Mouse (Mus musculus): ENCODE results near the gene 4930544D05Rik.

Gene 4930544D05Rik

DNA sequence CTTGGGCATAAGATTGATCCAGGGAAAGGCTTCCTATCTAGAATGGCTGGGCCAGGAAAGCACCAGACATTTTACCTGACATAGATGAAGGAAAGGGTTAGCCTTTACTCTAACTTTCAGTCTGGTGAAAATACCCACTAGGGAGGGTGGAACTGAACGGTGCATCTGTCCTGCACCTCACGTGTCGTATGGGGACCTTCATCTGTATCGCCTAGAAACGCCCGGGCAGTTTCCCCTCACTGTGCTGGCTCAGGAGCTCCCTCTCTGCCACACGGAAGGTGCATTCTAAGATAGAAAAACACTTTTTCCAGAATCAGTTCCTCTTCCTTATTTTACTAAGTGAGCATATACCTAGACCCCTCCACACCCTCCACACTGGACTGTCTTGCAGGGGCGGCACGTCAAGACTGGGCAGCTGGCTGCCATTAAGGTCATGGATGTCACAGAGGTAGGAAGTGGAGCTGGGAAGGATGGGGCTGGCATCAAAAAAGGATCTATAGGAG is 17.1 kb upstream of the 4930544D05Rik start:
- in situ Hi-C loops (cut with MboI, MseI), result no loop called here

DNA sequence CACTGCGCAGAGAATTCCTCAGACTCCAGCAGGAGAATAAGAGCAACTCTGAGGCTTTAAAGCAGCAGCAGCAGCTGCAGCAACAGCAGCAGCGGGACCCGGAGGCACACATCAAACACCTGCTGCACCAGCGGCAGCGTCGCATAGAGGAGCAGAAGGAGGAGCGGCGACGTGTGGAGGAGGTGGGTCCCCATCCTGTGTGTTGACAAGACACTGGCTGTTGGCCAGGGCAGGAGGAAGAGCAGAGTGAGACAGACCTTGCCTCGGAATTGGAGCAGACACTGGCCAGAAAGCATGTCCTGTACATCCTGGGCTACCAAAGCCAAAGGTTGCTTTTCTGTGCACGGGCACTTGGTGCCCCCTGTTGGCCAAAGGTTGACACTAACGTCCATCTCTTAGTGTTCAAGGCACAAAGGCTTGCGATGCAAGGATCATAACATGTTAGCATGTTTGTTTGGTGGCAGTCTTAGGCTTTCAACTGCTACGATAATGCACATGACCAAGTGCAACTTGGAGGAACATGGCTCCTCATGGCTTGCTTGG is 10.6 kb upstream of the 4930544D05Rik start:
- in situ Hi-C loops (cut with MboI, MseI), result loop anchor here (10.0 kb wide), 1 partner anchor 170 kb away; the partner anchor contains the start of gene Arrb2

DNA sequence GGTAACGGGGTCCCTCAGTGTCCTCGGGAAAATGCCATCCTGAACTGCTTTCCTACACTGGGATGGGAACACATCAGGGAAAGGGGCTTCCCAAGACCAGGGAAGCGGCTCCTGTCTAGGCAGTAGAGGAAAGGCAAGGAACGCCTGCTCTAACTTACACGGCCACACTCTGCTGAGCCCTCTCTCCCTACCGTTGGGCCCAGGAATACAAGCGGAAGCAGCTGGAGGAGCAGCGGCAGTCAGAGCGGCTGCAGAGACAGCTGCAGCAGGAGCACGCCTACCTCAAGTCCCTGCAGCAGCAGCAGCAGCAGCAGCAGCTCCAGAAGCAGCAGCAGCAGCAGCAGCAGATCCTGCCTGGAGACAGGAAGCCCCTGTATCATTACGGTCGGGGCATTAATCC is 8.9 kb upstream of the 4930544D05Rik start:
- in situ Hi-C loops (cut with MboI, MseI), result loop anchor here (10.0 kb wide), 1 partner anchor 172 kb away; the partner anchor contains the start of gene Arrb2

DNA sequence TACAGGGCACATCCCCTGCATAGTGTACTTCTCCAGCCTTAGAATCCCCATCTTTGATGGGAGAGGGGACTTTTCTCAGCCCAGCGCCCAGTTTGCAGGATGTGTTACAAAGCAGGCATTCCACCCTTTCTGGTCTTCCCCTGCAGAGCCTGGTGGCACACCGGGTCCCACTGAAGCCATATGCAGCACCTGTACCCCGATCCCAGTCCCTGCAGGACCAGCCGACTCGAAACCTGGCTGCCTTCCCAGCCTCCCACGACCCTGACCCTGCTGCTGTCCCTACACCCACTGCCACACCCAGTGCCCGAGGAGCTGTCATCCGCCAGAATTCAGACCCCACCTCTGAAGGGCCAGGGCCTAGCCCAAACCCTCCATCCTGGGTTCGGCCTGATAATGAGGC is 8.0 kb upstream of the 4930544D05Rik start:
- in situ Hi-C loops (cut with MboI, MseI), result loop anchor here (10.0 kb wide), 1 partner anchor 173 kb away; the partner anchor contains the start of gene Arrb2

DNA sequence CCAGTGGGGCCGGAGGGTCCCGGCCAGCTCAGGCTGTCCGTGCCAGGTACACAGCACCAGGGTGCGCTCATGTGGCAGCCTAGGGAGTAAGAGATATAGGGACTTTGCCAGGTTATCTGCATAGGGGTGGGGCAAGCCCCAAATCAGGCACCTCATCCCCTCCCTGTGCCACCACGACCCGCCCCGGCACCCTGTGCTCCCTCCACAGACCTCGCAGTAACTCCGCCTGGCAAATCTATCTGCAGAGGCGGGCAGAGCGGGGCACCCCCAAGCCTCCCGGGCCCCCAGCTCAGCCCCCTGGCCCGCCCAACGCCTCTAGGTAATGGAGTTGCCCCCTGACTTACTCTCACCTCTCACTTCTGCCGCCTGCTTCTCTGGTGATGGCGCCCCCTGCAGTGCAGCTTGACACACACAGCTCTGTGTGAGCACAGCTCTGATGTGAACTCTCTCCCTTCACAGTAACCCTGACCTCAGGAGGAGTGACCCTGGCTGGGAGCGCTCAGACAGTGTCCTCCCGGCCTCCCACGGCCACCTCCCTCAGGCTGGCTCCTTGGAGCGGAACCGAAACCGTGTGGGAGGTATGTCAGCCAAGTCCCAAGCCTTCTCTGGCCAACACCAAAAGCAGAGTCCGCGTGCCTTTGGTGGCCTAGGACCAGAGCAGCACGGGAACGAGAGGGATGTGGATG is 7.1 kb upstream of the 4930544D05Rik start:
- in situ Hi-C loops (cut with MboI, MseI), result loop anchor here (10.0 kb wide), 1 partner anchor 174 kb away; the partner anchor contains the start of gene Arrb2

DNA sequence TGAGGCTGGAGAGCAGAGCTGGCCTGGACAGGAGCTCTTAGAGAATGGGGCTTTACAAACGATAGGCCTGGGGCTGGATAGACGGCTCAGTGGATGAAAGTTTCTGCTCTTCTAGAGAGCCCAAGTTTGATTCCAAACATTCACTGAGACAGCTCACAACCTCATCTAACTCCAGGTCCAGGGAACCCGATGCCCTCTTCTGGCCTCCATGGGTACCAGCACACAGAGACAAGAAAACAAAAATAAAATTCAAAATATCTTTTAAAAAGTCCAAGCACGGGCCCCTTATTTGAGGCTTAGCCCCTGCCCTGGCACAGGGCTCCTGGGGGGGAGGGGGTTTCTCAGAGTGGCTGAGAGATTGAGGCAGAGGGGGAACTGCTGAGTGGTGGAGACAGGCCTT is 4.9 kb upstream of the 4930544D05Rik start:
- in situ Hi-C loops (cut with MboI, MseI), result loop anchor here (5.0 to 10.0 kb wide), 2 partner anchors 86 to 198 kb away; partner anchors contain the start of genes Pelp1 and Psmb6

DNA sequence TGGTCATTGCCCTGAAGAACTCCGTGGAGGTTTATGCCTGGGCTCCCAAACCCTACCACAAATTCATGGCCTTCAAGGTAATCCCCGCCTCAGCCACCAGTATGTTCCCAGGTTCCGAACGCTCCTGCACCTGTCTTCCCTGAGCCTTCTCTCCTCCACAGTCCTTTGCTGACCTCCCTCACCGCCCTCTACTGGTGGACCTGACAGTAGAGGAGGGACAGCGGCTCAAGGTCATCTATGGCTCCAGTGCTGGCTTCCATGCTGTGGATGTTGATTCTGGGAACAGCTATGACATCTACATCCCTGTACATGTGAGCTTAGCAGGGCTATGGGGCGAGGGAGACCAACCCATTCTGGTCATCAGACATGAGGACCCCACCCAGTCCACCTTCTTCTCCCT is 3.1 kb upstream of the 4930544D05Rik start:
- in situ Hi-C loops (cut with MboI, MseI), result loop anchor here (5.0 to 10.0 kb wide), 2 partner anchors 88 to 200 kb away; partner anchors contain the start of genes Pelp1 and Psmb6

DNA sequence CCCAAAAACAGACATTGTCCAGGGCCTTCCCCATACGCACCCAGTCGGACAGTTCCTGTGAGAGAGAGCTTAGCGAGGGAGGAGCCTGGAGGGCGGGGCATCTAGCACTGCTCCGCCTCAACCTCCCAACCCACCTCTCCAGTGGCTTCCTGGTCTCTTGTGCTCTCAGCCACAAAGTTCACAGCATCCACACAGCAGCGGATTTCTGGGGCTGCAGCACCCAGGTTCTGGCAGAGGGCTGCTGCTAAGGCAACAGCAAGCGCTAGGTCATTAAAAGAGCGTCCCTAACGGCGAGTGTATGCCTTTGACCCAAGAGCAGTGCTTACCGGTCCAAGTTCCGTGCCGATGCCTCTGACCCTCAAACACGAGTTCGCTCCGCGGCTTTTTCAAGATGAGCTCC is 574 bp upstream of the 4930544D05Rik start:
- in situ Hi-C loops (cut with MboI, MseI), result loop anchor here (10.0 kb wide), 1 partner anchor 90 kb away; the partner anchor contains the start of gene Psmb6

DNA sequence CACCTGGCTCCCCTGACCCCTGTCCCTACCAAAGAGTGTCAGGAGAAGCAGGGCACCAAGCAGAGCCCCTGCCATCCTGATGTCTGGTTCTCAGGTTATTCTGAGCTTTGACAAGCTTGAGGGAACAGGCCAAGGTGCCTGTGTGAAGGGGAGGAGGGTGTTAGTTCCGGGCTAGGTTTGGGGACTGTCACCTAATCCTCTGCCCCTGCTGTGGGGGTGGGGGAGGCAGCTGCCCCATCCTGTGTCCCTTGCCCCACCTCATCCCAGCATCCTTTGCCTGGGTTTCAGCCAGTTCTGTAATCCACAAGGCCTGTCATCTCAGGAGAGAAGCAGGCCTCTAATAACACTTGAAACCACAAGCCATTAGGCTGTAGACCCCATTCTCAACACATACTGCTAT is 3.5 kb downstream of the 4930544D05Rik start, which contains the start of gene Chrne:
Gene Chrne, minus strand, starts transcription at position 116 of the 400 bp plus-strand sequence.
- in situ Hi-C loops (cut with MboI, MseI), result loop anchor here (10.0 kb wide), 1 partner anchor 94 kb away; the partner anchor contains the start of gene Psmb6

DNA sequence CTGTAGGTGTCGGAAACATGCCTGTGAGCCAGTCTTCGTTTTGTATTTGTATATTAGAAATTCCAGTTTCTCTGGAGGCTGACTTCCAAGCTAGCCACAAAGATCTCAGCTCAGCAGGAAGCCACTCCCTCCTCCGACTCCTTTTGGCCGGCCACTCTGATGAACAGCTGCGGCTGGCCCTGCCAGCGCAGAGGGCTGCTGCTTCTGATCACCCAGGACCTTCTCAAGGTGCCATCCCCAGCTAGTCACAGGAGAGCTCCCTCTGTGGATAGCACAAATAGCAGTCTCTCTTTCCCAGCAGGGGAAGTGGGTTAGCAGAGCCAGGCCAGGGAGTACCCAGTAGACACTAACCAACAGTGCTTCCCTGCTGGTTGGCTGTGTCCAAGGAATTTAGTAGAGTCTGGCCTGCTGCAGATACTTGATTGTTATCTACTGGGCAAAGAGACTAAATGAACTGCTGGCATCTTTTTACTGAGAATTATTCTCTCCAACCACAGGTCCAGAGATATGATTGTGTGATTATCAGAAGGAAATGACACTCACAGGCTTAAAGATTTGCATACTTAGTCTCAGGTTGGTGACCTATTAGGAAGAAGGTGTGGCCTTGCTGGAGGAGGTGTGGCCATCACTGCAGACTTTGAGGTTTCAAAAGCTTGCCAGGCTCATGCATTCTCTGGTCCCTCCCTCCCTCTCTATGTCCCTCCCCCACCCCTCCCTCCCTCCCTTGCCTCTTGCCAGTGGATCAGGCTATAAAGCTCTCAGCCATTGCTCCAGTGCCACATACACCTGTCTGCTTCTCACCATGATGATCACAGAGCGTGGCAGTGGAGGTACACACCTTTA is 6.5 kb downstream of the 4930544D05Rik start:
- in situ Hi-C loops (cut with MboI, MseI), result no loop called here

DNA sequence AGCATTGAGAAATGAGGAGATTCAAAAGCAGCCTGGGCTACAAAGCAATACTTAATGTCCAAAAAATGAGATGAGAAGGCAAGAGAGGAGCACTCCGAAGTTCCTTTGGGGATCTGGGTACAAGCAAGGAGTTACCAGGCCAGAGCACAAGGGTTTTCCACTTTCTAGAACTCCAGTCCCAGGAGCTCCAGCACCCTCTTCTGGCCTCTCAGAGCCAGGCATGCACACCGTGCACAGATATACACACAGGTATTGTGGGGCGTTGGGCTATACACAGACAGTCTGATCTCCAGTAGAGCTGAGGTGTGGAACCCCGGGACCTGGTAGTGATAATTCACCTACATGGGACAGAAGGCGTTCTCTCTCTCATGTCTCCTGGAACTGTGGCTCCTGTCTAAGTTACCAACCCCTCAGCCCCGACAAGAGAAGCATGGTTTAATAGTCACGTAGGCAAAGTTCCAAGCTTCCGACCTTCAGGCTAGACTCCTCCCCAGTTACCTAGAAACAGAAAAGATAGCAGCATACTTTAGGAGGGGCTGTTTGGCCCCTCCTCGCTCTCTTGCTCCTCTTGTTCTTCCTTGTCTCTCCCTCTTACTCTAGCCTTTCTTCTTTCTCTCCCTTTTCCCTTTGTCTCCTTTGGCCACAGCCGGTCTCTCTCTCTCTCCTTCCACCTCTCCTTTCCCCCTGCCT is 7.5 kb downstream of the 4930544D05Rik start:
- in situ Hi-C loops (cut with MboI, MseI), result no loop called here

DNA sequence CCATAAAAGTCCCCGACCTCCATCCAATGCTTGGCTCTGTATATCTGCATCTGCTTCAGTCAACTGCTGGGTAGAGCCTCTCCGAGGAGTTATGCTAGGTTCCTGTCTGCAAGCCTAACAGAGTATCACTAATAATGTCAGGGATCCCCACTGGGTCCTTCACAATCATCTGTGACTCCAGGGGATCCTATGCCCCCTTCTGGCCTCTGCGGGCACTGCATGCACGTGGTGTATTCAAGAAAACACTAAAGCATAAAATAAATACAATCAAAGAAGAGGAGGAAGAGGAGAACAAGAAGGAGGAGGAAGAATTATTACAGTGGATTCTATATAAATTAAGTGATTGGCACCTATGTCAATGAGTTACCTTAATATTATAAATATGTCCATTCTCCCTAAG is 9.8 kb downstream of the 4930544D05Rik start:
- in situ Hi-C loops (cut with MboI, MseI), result no loop called here

DNA sequence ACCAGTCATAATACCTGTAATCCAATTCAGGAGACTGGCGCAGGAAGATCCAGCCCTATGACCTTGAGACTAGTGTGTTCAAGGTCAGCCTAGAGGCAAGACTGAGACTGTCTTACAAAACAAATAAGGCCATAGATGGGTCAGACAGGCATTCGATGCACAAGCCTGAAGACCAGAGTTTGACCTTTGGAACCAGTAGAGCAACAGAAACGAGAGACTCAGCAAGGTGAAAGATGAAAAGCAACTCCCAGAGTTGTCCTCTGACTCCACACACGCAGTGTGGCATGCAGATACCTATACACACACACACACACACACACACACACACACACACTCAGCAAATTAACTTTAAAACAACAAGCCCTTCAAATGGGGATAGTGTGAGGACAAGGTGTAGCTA is 11.2 kb downstream of the 4930544D05Rik start:
- in situ Hi-C loops (cut with MboI, MseI), result no loop called here

DNA sequence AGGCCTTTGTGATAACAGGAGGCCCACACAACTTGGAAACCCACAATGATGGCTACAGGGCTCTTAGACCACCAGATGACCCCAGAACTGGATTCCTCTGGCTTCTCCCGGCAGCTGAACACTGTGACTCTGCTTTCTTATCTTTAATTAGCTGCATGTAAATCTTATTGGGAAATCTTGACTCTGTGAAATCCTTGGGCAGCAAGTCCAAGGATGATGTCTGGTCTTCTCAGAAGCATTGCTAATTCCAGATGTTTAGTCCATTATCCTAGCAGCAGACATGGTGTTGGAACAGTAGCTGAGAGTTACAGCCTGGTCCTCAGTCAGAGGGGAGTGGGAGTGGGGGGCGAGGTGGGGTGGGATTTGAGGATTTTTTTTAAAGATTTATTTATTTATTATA is 12.8 kb downstream of the 4930544D05Rik start:
- in situ Hi-C loops (cut with MboI, MseI), result no loop called here

DNA sequence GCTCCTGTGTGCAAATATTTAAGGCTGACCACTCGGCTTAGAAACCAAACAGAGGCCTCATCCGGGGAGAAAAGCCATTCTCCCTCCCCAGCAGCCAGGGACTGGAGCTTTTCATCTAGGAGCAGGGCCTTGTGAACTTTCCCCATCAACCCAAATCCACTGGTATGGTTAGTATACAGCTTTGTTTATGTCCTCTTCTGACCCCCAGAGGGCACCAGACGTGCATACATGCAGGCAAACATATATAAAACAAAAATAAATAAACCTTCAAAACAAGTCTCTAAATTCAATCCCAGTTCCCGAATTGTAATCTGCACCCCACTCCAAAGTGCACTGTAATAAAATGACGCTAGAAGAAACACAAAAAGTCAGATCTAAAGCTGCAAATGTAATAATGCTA is 13.9 kb downstream of the 4930544D05Rik start:
- in situ Hi-C loops (cut with MboI, MseI), result no loop called here

DNA sequence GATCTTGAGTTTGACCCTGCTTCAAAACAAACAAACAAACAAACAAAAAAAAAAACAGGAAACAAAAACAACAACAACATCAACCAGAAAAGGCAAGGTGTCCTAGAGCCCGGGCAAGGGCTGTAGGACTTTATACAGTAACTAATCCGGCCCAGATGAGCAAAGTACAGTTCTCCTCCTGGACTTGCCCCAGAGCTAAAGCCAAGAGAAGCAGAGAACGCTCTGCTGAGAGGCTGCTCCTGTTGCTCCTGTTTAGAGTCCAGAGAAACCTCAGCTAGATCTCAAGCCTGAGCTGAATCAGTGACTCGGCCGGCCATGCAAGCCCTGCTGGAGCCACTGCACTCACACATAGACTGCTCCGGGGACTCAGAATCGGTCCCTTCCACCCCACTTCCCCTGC is 14.5 kb downstream of the 4930544D05Rik start:
- in situ Hi-C loops (cut with MboI, MseI), result loop anchor here (5.0 kb wide), 1 partner anchor 127 kb away; no protein-coding TSS in a partner anchor

DNA sequence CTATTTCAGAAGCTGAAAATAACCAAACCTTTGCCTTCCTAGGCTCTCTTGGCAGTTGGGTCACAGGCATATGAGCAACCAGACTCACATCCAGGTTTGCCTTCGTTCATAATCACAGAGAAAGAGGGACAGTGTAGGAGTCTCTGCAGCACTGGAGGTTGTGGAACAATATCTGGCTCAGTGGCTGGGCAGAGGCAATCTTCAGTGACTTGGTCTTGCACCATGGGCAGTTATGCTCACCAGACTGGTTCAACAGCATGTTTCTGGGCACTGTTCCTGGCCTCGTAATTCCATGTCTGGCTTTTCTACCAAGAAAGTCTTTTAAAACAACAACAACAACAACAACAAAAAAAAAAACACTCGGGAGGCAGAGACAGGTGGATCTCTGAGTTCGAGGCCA is 20.0 kb downstream of the 4930544D05Rik start:
- in situ Hi-C loops (cut with MboI, MseI), result no loop called here

DNA sequence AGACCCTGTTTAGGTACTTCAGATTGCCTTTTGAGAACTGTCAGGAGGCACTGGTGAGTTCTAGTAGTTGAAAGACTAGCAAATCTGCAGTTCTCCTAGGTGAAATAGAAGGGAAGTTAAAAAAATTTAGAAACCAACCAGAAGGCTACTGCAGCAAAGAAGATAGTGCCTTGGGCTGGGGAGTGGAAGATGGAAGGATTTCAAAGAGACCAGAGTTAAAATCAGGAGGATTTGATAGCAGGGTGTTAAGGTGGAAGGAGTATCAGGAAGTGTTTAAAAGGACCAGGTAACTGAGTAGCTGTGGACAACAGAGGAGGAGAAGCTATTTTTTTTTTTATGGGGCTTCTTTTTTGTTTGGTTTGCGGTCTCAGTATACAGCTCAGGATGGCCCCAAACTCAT is 22.1 kb downstream of the 4930544D05Rik start:
- in situ Hi-C loops (cut with MboI, MseI), result no loop called here

DNA sequence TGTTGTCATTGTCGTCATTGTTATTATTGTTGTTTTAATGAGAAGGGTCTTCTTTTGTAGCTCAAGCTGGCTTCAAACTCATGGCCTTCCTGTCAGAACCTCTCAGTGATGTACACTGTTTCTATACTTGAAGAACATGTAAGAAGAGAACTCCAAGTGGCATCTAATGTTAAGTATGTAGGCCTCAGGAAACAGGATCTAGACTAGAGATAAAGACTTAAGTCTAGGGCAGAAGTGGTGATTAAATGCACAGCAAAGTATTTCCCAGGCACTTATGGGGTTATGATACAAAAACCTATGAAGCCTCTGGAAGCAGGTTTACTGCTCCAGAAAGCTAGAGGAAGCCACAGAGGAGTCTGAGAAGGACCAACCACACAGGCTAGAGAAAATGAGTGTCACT is 22.6 kb downstream of the 4930544D05Rik start:
- in situ Hi-C loops (cut with MboI, MseI), result no loop called here

DNA sequence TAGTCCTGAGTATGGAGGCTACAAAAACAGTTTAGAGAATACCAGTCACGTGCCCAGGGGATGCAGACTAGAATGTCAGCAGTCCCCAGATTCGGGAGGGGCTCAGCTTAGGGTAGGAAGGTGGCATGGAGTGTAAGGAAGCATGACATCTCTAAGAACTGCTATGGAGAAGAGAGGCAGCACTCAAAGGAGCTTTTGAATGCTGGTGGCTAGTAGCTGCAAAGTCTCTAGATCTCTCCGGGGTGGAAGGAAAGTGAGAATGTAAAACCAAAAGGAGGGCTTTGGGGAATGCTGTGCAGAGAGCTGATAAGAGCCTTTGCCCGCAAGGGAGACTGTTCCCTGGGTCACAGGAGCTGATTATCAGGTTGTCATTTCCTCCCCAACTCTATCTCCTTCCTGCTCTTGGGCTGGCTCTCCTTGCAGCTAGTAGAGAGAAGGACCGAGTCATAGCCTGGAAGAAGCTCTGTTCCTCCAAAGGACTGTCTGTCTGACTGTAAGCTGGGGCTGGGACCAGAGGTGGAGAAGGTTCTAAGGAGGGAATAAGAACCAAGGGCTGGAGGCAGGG is 23.1 kb downstream of the 4930544D05Rik start, which contains the start of gene Gp1ba:
Gene Gp1ba, plus strand, starts transcription at position 409 of the 565 bp plus-strand sequence.
- in situ Hi-C loops (cut with MboI, MseI), result no loop called here

DNA sequence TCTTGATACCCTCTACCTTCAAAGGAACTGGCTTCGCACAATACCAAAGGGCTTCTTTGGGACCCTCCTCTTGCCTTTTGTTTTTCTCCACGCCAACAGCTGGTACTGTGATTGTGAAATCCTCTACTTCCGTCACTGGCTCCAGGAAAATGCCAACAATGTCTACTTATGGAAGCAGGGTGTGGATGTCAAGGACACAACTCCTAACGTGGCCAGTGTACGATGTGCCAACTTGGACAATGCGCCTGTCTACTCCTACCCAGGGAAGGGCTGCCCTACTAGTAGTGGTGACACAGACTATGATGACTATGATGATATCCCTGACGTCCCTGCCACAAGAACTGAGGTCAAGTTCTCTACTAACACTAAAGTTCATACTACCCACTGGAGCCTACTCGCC is 24.3 kb downstream of the 4930544D05Rik start:
- in situ Hi-C loops (cut with MboI, MseI), result no loop called here
